Mouse (Mus musculus): ENCODE results near the gene Plcg2.

Gene Plcg2

DNA sequence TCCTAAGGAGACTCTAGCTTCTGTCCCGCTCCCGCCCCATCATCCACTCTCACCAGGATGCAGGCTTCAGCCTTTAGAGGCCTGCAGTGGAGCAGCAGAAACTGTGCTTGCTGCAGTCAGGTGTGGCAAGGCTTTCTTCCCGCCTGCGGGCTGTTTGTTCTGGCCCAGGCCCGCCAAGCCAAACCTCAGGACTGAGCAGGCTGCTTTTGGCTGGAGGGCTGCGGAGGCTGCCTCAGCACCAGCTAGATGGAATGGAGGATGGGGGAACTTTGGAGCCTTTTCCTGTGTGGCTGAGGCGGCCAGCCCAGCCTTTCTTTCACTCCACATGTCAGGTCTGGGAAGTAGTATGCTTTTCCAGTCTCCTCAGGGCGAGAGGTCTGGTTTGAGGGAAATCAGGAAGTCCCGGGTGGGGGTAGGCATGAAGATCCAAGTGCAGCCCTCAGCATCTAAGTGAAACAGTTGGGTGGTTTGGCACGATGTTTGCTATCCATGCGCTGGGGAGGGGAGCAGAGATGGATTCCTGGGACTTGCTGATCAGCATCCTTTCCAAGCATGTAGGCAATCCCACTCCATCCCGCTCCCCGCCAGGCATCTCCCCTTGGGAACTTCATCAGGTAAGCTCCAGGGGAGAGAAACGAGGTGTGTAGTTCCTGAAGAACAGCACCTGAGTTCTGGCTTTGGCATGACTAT is 18.9 kb downstream of the Plcg2 start:
- TF ChIP-seq GATA4 (IDR thresholded peaks at IDR 0.05; ENCODE audit: insufficient replicate concordance, low read length) = no peak

DNA sequence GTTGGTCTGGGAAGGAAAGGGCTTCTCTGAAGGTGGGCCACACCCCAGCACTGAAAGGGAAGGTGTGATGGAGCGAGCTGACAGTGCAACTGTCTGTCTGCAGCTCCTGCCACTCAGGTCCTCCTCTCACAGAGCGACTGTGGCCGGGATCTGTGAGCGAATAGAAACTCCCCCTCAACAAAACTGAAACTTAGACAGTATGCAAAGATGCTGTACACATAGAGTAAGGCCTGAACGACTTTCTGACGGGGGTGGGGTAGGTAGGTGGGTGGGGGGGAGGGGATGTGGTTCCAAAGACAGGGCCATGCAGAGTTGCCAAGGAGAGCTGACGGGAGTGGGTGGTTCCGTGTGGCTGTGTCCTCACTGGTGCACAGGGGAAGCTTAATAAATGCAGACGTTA is 19.8 kb downstream of the Plcg2 start:
- no peak for TF ChIP-seq GATA4 (IDR thresholded peaks at IDR 0.05; ENCODE audit: insufficient replicate concordance, low read length)

- no peak for TF ChIP-seq GATA4 (IDR thresholded peaks at IDR 0.05; ENCODE audit: insufficient replicate concordance, low read length)
Observed at GRCm38 (mm10) chr8:117518873-117519272, 20.8 kb downstream of the Plcg2 start.

DNA sequence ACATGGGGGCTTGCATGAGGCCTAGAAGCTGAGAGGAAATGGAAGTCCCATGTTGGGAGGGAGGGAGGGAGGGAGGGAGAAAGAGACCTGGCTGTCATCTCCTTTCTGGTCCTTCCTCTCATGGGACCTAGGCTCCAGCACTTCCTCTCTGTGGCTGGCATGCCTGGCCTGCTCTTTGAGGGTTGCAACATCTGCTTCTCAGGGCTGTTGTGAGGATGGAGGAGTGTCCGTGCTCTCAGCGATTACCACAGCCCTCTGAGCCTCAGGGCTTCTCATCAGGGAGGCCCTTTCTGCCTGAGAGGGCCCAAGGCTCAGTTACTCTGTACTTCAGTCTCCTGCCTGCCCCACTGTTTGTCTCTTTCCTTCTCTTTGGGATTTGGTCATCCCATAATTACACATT is 28.1 kb downstream of the Plcg2 start:
- no peak for TF ChIP-seq GATA4 (IDR thresholded peaks at IDR 0.05; ENCODE audit: insufficient replicate concordance, low read length)

DNA sequence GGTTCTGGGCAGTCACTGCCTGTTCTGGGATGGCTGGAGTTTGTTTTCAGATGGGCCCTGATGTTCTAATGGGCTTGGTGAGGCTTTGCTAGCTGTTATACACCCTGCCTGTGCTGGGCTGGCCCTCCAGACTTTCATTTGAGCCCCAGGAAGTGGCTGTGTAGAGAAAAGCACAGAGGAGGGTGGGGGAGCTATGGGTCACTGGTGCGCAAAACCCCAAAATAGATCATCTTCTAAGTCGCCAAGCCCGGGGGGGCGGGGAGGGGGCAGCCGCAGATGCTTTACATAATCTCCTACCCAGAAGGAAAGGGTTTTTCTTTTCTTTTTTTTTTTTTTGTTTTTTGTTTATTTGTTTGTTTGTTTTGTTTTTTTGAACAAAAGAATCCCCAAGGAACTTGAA is 29.9 kb downstream of the Plcg2 start:
- no peak for TF ChIP-seq GATA4 (IDR thresholded peaks at IDR 0.05; ENCODE audit: insufficient replicate concordance, low read length)

DNA sequence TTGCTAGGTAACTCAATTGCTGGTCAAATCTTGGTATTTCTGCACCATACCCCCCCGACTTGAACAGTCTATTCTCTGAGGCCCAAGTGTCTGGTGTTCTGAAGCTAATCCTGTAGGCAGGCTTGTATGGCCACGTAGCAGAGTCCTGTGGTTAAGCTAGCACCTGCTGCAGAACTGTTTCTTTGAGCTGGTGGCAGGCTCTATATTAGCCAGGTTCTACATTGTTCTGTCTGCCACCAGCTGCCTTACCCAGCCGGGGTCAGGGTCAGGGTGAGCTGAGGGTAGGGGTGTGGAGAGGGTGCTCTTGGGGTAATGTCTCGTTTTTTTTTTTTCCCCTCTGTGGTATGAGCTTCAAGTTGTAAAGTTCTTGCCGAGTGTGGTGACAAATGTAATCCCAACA is 31.1 kb downstream of the Plcg2 start:
- no peak for TF ChIP-seq GATA4 (IDR thresholded peaks at IDR 0.05; ENCODE audit: insufficient replicate concordance, low read length)

DNA sequence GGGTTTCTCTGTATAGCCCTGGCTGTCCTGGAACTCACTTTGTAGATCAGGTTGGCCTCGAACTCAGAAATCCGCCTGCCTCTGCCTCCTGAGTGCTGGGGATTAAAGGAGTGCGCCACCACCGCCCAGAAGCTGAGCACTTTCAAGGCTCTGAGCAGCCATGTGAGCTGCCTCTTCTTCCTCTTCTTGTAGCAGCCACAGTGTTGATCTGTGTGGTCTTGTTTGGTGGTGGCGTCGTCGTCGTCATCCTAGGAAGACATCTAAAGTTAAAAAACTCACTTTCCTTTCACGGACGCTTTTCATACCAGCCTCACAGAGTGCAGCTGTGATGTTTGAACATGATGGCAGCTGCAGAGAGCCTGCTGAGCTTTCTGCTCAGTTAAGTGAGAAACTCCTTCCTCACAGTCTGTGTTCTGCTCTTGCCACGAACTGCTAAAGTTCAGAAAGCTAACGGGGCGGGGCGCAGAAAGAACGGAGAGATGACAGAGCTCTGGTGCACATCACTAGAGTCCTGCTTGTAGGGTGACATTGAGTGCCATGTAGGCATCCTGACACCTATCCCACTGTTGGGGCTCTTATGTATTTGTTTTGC is 34.4 kb downstream of the Plcg2 start:
- TF ChIP-seq GATA4 (IDR thresholded peaks at IDR 0.05; ENCODE audit: insufficient replicate concordance, low read length) = no peak

DNA sequence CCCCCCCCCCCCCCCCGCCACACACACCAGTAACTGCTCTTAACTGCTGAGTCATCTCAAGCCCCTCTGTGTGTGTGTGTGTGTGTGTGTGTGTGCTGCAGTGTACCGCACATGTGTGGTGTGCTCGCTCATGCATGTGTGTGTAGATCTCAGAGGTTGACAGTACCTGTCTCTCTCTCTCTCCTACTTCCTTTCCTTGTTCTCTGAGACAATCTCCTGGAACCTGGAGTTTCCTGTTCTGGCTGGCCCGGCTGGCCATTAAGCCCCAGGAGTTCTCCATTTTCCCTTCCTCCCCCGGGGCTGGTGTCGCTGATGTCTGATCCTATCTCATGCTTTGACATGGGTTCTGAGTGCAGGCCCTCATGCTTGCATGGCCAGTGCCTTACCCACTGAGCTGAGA is 38.8 kb downstream of the Plcg2 start:
- no peak for TF ChIP-seq GATA4 (IDR thresholded peaks at IDR 0.05; ENCODE audit: insufficient replicate concordance, low read length)

DNA sequence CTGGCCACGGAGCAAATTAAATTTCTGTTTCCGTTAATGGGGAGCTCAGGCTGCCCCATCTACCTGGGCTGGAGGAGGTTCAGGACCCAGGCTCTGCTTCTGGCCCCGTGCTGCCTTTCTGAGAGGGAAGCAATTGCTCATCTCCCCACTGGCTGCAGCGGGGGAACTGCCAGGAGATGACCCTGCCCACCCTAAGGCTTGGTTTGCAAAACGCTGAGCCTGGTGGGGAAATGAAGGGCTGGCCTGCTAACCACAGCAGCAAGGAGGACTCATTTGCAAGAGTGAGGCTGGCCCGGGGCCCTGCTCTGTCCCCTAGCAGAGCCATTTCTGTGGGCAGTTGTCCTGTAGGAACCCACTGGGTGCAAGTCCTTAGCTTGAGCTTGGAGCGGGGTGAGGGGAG is 39.7 kb downstream of the Plcg2 start:
- no peak for TF ChIP-seq GATA4 (IDR thresholded peaks at IDR 0.05; ENCODE audit: insufficient replicate concordance, low read length)

DNA sequence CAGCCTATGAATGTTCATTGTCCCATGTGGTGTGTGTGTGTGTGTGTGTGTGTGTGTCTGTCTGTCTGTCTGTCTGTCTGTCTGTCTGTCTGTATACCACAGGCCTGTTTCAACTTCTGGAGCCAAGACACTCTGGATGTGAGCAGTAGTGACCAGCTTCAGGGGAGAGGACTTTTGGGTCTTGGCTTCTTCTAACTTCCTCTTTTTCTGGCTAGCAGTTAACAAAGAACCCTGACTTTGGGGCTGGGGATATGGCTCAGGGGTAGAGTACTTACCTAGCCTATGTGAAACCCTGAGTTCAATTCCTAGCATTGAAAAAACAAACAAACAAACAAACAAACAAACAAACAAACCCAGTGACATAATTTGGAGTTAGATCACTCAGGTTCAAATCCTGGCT is 44.9 kb downstream of the Plcg2 start:
- no peak for TF ChIP-seq GATA4 (IDR thresholded peaks at IDR 0.05; ENCODE audit: insufficient replicate concordance, low read length)

DNA sequence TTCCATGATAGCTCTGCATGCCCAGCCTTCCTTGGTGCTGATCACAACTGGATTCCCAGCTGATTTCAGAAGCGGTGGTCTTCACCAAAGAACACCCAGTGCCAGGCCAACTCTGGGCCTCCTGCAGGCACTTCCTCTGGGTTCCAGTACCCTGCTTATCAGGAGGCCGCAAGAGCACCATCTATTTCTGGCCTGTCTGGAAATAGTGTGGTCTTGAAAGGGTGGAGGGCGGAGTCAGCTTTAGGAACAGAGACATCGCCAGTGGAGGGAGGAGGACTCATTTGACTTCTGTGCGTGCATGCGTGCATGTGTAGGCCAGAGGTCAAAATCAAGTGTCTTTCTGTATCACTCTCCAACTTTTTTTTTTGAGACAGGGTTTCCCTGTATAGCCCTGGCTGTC is 45.7 kb downstream of the Plcg2 start:
- no peak for TF ChIP-seq GATA4 (IDR thresholded peaks at IDR 0.05; ENCODE audit: insufficient replicate concordance, low read length)

GRCm38 (mm10) chr8:117545043-117545442 is 47.0 kb downstream of the Plcg2 start:
- no peak for TF ChIP-seq GATA4 (IDR thresholded peaks at IDR 0.05; ENCODE audit: insufficient replicate concordance, low read length)

DNA sequence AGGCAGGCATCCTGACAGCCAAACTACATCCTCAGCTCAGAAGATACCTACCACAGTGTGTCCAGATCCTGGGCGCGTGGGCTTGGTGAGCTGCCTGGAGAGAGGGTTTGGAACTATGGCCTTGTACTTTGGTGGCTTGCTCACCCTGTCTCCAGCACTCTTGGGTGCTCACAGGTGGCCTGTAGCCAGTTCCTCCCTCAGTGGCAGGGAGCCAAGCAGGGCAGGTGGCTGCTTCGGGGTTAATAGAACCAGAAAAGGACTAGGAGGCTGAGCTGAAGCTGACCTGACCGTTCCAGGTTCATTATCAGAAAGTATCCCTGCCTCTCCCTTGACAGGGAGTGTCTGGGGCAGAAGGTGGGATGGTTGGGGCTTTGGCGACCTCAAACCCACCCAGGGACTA is 48.3 kb downstream of the Plcg2 start:
- no peak for TF ChIP-seq GATA4 (IDR thresholded peaks at IDR 0.05; ENCODE audit: insufficient replicate concordance, low read length)

DNA sequence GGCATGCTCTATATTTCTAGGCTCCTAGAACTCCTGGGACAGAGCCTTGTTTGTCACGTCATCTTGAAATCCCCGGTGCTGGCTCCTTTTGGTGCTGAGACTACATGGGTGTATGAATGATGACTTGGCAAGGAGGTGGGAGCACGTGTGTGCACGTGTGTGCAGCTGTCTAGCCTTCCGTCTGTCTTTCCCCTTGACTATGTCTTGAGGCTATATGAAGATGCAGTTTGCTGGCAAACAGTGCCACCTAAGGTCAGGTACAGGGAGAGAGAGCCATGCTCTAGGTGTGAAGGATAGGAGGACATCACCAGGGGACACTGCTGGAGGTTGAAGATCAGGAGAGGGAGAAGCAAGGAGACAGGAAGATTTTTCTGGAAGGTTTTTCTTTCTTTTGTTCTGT is 49.9 kb downstream of the Plcg2 start:
- no peak for TF ChIP-seq GATA4 (IDR thresholded peaks at IDR 0.05; ENCODE audit: insufficient replicate concordance, low read length)

DNA sequence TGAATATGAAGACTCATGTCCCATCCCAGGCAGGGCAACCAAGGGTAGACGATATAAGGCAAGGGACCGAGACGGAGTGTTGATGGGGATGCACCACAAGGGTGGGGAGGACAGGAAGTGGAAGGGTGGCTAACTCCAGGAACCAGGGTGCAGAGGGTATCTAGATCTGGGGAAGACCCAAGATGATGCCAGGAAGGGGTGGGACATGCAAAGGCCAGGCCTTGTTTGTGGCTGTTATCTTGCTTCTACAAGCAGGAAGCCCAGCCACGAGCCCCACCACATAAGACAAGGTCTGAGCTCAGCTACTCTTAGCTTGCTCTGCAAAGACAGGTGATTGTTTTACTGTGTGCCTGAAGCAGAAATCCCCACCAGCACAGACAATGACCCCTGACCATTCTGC is 50.4 kb downstream of the Plcg2 start:
- TF ChIP-seq GATA4 (IDR thresholded peaks at IDR 0.05; ENCODE audit: insufficient replicate concordance, low read length) = peak; percentile 90; the same call in 1 of the 2 replicates

DNA sequence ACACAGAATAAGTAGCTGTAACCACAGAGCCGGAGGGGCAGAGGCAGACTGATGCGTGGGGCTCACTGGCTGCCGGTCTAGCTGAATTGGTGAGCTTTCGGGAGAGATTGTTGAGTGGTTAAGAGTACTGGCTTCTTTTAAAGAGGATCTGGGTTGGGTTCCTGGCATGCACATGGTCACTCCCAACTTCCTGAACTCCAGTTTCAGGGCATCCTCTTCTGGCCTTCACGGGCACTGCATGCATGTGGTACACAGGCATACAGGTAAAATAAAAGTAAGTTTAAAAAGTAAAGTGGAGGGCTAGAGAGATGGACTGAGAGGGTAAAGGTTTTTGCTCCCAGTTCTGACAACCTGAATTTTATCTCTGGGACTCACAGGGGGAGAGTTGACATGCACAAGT is 52.4 kb downstream of the Plcg2 start:
- no peak for TF ChIP-seq GATA4 (IDR thresholded peaks at IDR 0.05; ENCODE audit: insufficient replicate concordance, low read length)

DNA sequence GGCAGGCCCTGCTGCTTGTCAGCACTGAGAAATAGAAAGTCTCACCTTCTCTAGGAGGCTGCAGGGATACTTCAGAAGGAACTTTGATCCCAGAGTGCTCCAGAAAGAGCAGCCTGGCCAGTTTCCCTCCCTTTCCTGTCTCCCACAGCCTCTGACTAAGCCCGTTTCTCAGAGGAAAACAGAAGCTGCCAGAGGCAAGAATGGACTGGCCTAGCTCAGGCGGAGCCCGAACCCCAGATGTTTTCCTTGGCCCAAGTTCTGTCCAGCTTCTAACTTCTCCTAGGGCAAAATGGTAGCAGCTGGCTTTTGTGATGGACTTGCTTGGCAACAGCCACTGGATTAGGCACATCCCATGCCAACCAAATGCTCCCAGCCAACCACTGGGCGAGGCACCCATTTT is 62.9 kb downstream of the Plcg2 start:
- no peak for TF ChIP-seq GATA4 (IDR thresholded peaks at IDR 0.05; ENCODE audit: insufficient replicate concordance, low read length)

Measured in liver, adult (tissue).